Mouse (Mus musculus): Measurements from ENCODE around the gene Alppl2.
A peak's percentile ranks its signal among the peaks of the same experiment; 100 is the strongest.

The Alppl2 gene

DNA sequence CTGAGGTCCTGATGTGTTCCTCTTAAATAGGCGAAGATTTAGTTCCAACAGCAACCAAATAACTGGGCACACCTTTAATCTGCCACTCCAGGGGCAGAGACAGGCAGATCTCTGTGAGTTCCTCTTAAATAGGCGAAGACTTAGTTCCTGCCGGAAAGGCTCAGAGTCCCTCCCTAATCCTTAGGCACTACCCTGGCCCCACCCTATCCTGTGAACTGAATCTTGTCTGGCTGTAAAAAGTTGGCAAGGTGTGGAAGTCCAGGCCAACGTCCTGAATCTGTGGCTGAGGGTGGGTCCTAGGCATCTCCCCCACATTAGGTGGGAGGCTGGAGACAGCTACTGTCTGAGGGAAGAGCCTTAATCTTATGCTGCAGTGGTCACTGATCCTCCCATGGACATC, at the start of gene Alppl2:
Alppl2 (minus strand) TSS at position 101 of the 400 bp plus-strand sequence.
- DNase-seq = no peak

DNA sequence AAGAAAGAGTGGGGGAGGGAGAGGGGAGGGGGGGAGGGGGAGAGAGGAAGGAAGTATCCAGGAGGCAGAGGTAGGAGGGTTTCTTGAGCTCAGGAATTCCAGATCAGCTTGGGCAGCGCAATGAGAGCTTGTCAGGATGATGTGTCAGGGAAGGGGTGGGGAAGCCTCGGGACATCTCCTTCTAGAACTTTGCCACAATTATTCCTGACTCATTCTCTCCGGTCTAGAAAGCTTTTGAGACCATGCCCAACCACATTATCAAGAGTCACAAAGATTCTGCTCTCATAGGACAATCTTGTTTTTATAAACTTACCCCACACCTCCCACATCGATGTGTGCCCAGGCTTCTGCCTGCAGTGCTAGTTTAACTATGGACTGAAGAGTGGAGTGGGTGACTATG, 42.1 kb upstream of the Alppl2 start:
- DNase-seq = no peak

- no peak for DNase-seq
Measured at GRCm38 (mm10) chr1:87127206-87128030, 37.7 kb upstream of the Alppl2 start.

GRCm38 (mm10) chr1:87124673-87125072, 34.9 kb upstream of the Alppl2 start, which contains the start of gene Akp3:
Akp3 (plus strand) TSS chr1:87124973.
- no peak for DNase-seq

- DNase-seq = no peak
Measured at GRCm38 (mm10) chr1:87114784-87115183, 25.1 kb upstream of the Alppl2 start.

- DNase-seq = no peak
Measured at GRCm38 (mm10) chr1:87111719-87112354, 22.1 kb upstream of the Alppl2 start.

DNA sequence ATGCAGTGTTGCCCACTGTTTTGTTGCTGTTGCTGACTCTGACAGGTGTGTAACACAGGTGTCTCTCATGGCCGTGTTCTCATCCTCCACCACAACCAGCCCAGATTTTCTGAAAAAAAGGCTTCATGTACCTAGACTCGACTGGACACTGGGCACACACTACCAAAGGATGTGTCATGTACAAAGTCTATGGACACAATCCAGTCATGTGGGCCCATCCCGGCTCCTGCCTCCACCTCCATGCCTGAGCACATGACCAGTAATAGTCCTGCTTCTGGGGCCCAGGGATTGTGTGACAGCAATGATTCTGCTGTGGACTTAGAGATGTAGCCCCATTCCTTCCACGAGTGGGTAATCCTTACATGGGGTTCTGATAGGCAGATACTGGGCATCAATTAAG, 18.8 kb upstream of the Alppl2 start:
- no peak for DNase-seq

- DNase-seq = no peak
Measured at GRCm38 (mm10) chr1:87106536-87106935, 16.8 kb upstream of the Alppl2 start.

DNA sequence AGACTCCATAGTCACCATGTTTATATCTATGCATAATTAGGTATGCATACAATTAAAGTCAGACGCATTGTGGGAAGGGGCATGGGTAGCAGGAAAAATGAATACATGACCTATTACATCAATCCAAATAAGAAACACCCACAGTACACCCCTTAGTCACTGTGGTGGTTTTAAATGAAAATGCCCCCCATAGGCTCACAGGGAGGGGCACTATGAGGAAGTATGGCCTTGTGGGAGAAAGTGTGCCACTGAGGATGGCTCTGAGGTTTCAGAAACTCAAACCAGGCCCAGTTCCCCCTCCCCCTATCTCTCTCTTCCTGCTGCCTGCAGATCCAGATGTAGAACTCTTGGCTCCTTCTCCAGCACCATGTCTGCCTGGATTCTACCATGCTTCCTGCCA, 14.2 kb upstream of the Alppl2 start:
- DNase-seq = no peak

DNA sequence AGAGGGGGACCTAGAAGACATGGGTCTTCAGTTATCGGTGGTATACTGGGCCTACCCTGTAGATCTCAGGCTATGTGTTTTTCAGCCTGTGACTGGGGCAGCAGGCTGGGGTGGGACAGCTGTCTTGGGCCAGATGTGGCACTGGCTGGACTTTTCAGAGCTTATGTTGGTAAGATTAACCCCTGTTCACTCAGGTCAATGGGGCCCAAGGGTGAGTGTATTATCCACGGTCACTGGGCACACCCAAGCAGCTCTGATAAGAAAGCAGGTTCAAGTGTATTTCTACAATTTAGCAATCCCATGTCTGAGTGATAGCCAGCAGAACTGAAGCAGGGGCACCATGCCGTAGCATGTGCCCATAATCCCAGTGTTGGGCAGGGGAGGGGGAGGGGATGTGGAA, 12.4 kb upstream of the Alppl2 start:
- DNase-seq = no peak

- DNase-seq = no peak
Measured at GRCm38 (mm10) chr1:87101411-87101810, 11.7 kb upstream of the Alppl2 start, which contains the start of gene Alpi. Alpi (minus strand) TSS chr1:87101606.

DNA sequence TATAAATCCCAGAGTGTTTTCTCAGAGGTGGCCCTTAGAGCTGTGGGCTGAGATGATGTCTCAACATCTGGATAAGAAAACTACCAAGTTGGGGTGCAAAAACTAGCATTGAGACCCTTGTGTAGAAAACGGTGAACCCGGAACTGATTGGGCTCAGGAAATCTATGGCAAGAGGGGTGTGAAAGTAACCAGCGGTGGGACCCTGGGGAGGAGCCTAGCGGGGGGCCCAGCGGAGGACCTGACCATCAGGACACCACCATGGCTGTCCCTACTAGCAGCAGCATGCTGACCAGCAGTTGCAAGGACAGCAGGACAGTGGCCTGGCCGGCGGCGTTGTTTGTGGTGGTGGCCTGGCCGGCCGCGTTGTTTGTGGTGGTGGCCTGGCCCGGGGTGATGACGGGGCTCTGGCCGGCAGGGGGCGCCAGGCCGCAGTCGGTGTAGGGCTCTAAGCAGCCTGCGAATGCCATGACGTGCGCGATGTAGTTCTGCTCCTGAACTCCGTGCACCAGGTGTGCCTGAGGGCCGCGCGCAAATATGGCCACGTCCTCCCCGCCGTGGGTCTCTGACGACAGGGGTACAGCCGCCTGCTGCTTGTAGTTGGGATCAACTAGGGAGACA, 8.7 kb upstream of the Alppl2 start:
- peak; percentile 9 for DNase-seq

DNA sequence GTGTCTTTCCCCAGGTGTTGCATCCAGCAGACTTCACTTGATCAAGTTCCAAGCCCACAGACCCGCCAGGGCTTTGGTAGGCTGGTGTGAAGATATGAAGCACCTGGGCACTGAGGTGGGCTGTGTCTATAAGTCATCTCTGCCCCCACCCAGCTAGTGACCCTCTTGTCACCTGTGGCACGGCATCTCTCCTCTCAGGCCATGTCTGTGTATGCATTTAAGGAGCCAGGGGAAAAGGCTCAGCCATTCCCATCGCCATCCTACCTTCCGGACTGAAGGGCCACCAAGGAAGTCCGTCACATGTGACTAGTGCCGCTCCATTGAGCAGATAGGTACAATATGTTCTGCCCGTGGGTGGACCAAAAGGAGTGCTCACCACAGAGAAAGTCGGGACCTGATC, 5.9 kb upstream of the Alppl2 start:
- DNase-seq = no peak

GRCm38 (mm10) chr1:87089251-87089650, 477 bp downstream of the Alppl2 start:
- DNase-seq = no peak

DNA sequence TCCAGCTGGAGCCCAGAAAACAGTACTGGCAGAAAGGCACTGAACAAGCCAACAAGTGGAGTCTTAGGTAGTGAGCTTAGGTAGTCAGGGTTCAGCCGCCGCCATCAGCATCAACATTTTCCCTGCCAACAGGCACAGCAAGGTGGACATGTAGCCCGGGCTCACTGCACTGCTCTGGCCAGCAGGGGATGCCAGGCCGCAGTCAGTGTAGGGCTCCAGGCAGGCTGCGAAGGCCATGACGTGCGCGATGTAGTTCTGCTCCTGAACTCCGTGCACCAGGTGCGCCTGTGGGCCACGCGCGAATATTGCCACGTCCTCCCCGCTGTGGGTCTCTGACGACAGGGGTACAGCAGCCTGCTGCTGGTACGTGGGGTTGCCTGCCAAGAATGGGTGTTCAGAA, 2.8 kb downstream of the Alppl2 start:
- DNase-seq = no peak

DNA sequence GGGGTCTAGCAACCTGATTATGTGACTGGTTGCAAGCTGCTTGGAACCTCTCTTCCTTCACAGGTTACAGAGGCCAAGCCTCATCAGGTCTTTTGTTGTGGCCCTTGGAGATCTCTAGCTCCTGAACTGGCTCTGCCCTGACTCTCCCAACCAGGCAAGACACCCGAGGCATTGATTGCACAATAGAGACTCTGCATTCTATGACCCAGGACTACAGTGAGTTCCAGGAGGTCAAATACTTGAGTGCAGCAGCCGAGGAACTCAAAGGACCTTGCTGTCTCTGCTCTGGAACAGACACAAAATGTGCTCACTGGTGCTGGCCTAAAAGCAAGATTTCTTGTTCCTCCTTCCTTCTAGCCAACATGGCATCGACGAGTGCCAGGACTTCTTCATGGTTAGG, 3.5 kb downstream of the Alppl2 start:
- no peak for DNase-seq

DNA sequence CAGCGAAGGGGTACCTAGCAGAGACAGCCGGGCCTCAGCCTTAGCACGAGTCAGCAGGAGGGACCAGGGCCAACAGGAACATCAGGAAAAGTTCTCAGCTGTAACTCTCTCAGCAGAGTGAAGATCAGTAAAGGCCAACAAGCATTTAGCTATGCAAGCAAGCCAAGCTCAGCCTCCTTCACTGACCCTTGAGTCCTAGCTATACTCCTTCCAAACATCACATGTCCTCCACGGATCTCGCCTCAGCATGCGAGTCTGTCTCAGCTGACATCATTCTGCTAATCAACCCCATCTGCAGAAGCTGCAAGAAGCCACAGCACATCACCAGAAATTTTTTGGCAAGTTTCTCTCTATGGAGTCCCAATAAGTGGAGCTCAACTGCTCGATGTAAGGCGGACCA, 16.0 kb downstream of the Alppl2 start:
- DNase-seq = no peak

GRCm38 (mm10) chr1:87070720-87071119, 19.0 kb downstream of the Alppl2 start:
- DNase-seq = no peak

- no peak for DNase-seq
Measured at GRCm38 (mm10) chr1:87060913-87061312, 28.8 kb downstream of the Alppl2 start.

- no peak for DNase-seq
Measured at GRCm38 (mm10) chr1:87059042-87059665, 30.6 kb downstream of the Alppl2 start.

DNA sequence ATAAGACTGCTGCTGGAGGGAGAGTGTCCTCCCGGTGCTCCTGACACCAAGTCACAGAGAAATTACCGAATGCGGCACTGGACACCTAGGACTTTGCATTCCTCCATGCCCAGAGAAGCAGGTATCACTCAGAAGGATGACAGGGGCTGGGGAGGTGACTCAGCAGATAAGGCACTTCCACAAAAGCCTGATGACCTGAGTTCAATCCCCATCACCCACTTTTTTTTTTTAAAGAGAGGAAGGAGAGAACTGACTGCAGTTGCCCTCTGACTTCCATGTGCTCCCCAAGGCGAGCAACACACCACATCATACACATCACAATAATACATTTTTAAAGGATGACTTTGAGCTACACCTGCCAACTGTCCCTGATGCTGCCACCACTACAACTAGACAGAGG, 32.7 kb downstream of the Alppl2 start:
- DNase-seq = no peak

DNA sequence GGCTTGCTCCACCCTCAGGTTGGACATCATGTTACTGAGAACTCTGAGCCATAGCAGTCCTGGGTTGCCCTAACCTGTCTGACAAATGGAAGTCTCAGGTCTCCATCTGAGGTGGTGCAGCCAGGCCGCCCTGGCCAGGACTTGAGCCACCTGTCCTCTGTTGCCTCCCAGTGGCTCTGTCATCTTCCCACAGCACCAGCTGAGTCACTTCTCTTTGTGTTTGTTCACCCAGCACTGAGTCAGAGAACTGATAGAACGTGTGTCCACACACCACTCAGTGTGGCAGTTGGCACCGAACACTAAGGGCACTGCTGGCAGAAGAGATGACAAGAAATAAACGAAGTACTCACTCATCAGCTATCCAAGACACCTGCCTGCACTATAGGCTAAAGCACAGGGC, 38.4 kb downstream of the Alppl2 start:
- no peak for DNase-seq

DNA sequence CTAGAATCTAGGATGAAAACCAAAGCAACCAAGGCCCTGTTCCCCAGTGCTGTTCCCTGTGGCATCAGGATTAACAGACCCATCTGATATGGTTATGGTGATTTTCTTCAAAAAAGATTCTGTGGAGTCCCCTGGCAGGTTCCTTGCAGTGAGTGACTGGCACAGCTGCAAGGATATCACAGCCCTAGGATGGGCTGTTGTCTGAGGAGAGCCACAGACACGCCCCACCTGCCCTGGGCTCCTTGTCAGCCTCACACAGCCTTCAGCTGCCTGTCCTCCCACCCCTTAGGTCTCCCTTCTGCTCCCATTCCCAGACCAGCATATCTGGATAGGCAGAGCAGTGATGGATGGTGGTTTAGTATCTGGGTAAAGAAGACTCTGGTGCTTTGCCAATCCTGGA, 39.0 kb downstream of the Alppl2 start:
- no peak for DNase-seq

DNA sequence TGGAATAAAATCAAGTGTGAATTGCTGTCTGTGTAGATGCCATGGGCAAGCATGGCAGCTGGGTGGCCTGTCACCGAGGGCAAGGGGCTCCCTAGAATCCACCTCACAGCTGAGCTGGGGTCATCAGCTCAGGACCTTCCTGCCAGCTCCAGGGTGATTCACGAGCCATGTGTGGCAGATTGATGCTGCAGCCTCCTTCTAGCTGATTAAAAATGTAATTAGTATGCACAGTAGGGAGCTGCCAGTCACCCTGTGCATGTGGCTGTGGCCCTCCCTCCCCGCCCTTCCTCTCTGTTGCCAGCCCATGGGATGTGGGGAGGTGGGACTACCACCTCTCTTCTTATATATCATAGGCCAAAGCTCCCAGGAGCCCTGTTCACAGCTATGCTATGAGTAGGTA, 39.7 kb downstream of the Alppl2 start:
- no peak for DNase-seq
